Mouse (Mus musculus) neutrophil, adult 59 days (primary cell): ENCODE results near the gene Gpr37. TPM values are rescaled to one million over a fixed set of nuclear protein-coding genes. Genes with fewer than 3 reads are reported as not detected.

Experiments
- total RNA-seq, 2 experiments: library from RNA; stranded (reverse); gene quantifications; 1 replicate in 1 of 2; 2 replicates in 1 of 2; pipeline ENCODE4 v1.2.4; 2023

Gpr37 gene
- not detected for total RNA-seq

DNA sequence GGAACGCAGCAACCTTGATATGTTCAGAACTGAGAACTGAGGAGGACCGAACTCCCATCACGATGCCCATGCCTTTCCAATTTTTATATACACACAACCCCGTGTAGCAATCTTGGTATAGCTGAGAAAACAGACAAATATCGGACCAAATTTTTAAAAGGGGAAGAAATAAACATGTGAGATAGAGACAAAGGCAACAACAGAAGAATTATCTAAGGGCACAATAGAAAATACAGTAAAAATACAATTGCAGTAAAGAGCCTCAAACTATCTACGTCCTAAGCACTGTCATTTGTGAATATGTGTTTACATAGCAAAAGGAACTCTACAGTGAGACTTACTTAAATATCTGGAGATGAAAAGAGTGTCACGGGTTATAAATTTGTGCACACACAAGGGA lies at the start of gene Gpr37:
Gene Gpr37 (minus strand): TSS at position 101 of the 400 bp plus-strand sequence.

Other genes starting within 250 kb of the Gpr37 start
- gene Pot1a, start 118.5 kb upstream of the Gpr37 start, total RNA-seq, result 10 to 100 TPM; 22.6 to 24.3 TPM